Mouse (Mus musculus): ENCODE measurements around the gene Asrgl1. TPM values are rescaled to one million over a fixed set of nuclear protein-coding genes. Genes with fewer than 3 reads are reported as not detected.
"Not testable (repeated sequence)": the region's sequence is repeated elsewhere in the genome, so short reads cannot be mapped to it uniquely, and the experiment has no call there.

Gene Asrgl1
- polyA plus RNA-seq (2012; rRNA removed), result 6.8 and 12.3 TPM in 2 replicates

- TF ChIP-seq POLR2A (IDR thresholded peaks at IDR 0.05; ENCODE audit: borderline replicate concordance, extremely low read depth, insufficient read depth, insufficient read length, poor library complexity, severe bottlenecking) (peak; percentile 68; the same call in 1 of the 2 replicates), CTCF (IDR thresholded peaks at IDR 0.05; ENCODE audit: borderline replicate concordance, extremely low read depth, insufficient read depth, insufficient read length) (no peak)
- DNase-seq (ENCODE audit: low read depth), result peak; percentile 97
These were observed at the start of gene Asrgl1 for GRCm38 (mm10) chr19:9135512-9136331. Gene Asrgl1 (minus strand): TSS chr19:9135636.

GRCm38 (mm10) chr19:9146214-9146613 lies 10.8 kb upstream of the Asrgl1 start:
- TF ChIP-seq POLR2A (IDR thresholded peaks at IDR 0.05; ENCODE audit: borderline replicate concordance, extremely low read depth, insufficient read depth, insufficient read length, poor library complexity, severe bottlenecking) (no peak), CTCF (IDR thresholded peaks at IDR 0.05; ENCODE audit: borderline replicate concordance, extremely low read depth, insufficient read depth, insufficient read length) (no peak)
- no peak for DNase-seq (ENCODE audit: low read depth)

- TF ChIP-seq POLR2A (IDR thresholded peaks at IDR 0.05; ENCODE audit: borderline replicate concordance, extremely low read depth, insufficient read depth, insufficient read length, poor library complexity, severe bottlenecking) (no peak), CTCF (IDR thresholded peaks at IDR 0.05; ENCODE audit: borderline replicate concordance, extremely low read depth, insufficient read depth, insufficient read length) (no peak)
- peak; percentile 81 for DNase-seq (ENCODE audit: low read depth)
These were observed 8.2 kb upstream of the Asrgl1 start for GRCm38 (mm10) chr19:9143639-9144125.

- no peak for TF ChIP-seq CTCF (IDR thresholded peaks at IDR 0.05; ENCODE audit: borderline replicate concordance, extremely low read depth, insufficient read depth, insufficient read length)
- TF ChIP-seq POLR2A (IDR thresholded peaks at IDR 0.05; ENCODE audit: borderline replicate concordance, extremely low read depth, insufficient read depth, insufficient read length, poor library complexity, severe bottlenecking), result no peak
- DNase-seq (ENCODE audit: low read depth), result peak; percentile 52
These were observed 7.8 kb upstream of the Asrgl1 start for GRCm38 (mm10) chr19:9143230-9143629.

- not testable (repeated sequence) for DNase-seq (ENCODE audit: low read depth)
These were observed 4.9 kb upstream of the Asrgl1 start for GRCm38 (mm10) chr19:9140361-9140760.

GRCm38 (mm10) chr19:9137159-9137558 lies 1.7 kb upstream of the Asrgl1 start:
- DNase-seq (ENCODE audit: low read depth), result no peak
- no peak for TF ChIP-seq POLR2A (IDR thresholded peaks at IDR 0.05; ENCODE audit: borderline replicate concordance, extremely low read depth, insufficient read depth, insufficient read length, poor library complexity, severe bottlenecking)
- no peak for TF ChIP-seq CTCF (IDR thresholded peaks at IDR 0.05; ENCODE audit: borderline replicate concordance, extremely low read depth, insufficient read depth, insufficient read length)

GRCm38 (mm10) chr19:9134746-9135511 lies 507 bp downstream of the Asrgl1 start:
- no peak for TF ChIP-seq CTCF (IDR thresholded peaks at IDR 0.05; ENCODE audit: borderline replicate concordance, extremely low read depth, insufficient read depth, insufficient read length)
- no peak for TF ChIP-seq POLR2A (IDR thresholded peaks at IDR 0.05; ENCODE audit: borderline replicate concordance, extremely low read depth, insufficient read depth, insufficient read length, poor library complexity, severe bottlenecking)

GRCm38 (mm10) chr19:9129996-9130395 lies 5.4 kb downstream of the Asrgl1 start:
- TF ChIP-seq POLR2A (IDR thresholded peaks at IDR 0.05; ENCODE audit: borderline replicate concordance, extremely low read depth, insufficient read depth, insufficient read length, poor library complexity, severe bottlenecking), result no peak
- no peak for TF ChIP-seq CTCF (IDR thresholded peaks at IDR 0.05; ENCODE audit: borderline replicate concordance, extremely low read depth, insufficient read depth, insufficient read length)
- DNase-seq (ENCODE audit: low read depth), result no peak

More at GRCm38 (mm10) chr19:9134746-9135511, 507 bp downstream of the Asrgl1 start:
- peak; percentile 54 for DNase-seq (ENCODE audit: low read depth)

- TF ChIP-seq CTCF (IDR thresholded peaks at IDR 0.05; ENCODE audit: borderline replicate concordance, extremely low read depth, insufficient read depth, insufficient read length), result no peak
- no peak for TF ChIP-seq POLR2A (IDR thresholded peaks at IDR 0.05; ENCODE audit: borderline replicate concordance, extremely low read depth, insufficient read depth, insufficient read length, poor library complexity, severe bottlenecking)
- DNase-seq (ENCODE audit: low read depth), result no peak
These were observed 6.8 kb downstream of the Asrgl1 start for GRCm38 (mm10) chr19:9128499-9129194.

- DNase-seq (ENCODE audit: low read depth), result not testable (repeated sequence)
These were observed 11.4 kb downstream of the Asrgl1 start for GRCm38 (mm10) chr19:9123986-9124385.

- DNase-seq (ENCODE audit: low read depth), result no peak
- TF ChIP-seq CTCF (IDR thresholded peaks at IDR 0.05; ENCODE audit: borderline replicate concordance, extremely low read depth, insufficient read depth, insufficient read length), result no peak
- no peak for TF ChIP-seq POLR2A (IDR thresholded peaks at IDR 0.05; ENCODE audit: borderline replicate concordance, extremely low read depth, insufficient read depth, insufficient read length, poor library complexity, severe bottlenecking)
These were observed 13.0 kb downstream of the Asrgl1 start for GRCm38 (mm10) chr19:9122390-9122789.

All from brain, embryonic 14.5 days (tissue).